Comparison of ENCODE assay signal across 8 mouse cellular contexts in genomic region chr3:98280933-98281678, GRCm38 (mm10). TPM values are rescaled to one million over a fixed set of nuclear protein-coding genes. Genes with fewer than 3 reads are reported as not detected.
A peak's percentile ranks its signal among the peaks of the same experiment; 100 is the strongest.
DNase-seq lines count a peak whose midpoint lies in the region; ATAC-seq lines count a peak whose summit lies in the region.

No protein-coding gene starts in this region.

- peak; percentile 59 for DNase-seq in urinary bladder, adult 2 months (ENCODE audit: low spot score)
- no peak for DNase-seq in urinary bladder, postnatal 10 days (ENCODE audit: low spot score)
- DNase-seq in heart, embryonic 10.5 days (ENCODE audit: low spot score) = peak; percentile 81
- peak; percentile 71 for DNase-seq in kidney, adult 9 months
- peak; percentile 36 to 72 for DNase-seq in spleen, postnatal 10 days (ENCODE audit: low spot score in 2 of 2)

- 31% methylated on average over 12 of the region's 12 CpGs for WGBS in embryonic facial prominence, embryonic 15.5 days
- 39% methylated on average over 12 of the region's 12 CpGs for WGBS in heart, embryonic 10.5 days
- 39% methylated on average over 12 of the region's 12 CpGs for WGBS in limb, embryonic 13.5 days
- WGBS in midbrain, embryonic 15.5 days = 45% methylated on average over 12 of the region's 12 CpGs

- H3K4me1 ChIP-seq in embryonic facial prominence, embryonic 15.5 days = peaks cover 12% of the 10 kb centered on the region
- H3K4me1 ChIP-seq in heart, embryonic 10.5 days = peaks cover 16% of the 10 kb centered on the region
- H3K4me1 ChIP-seq in limb, embryonic 13.5 days = peaks cover 18% of the 10 kb centered on the region
- H3K4me1 ChIP-seq in midbrain, embryonic 15.5 days = no peaks in the 10 kb centered on the region

- no peak overlapping the region; the same call in 1 of the 2 replicates for H3K27ac ChIP-seq in embryonic facial prominence, embryonic 15.5 days (replicated peaks)
- no peak overlapping the region for H3K27ac ChIP-seq in heart, embryonic 10.5 days
- no peak overlapping the region for H3K27ac ChIP-seq in limb, embryonic 13.5 days
- no peak overlapping the region for H3K27ac ChIP-seq in midbrain, embryonic 15.5 days

- no peak; the same call in 1 of the 2 replicates for ATAC-seq in embryonic facial prominence, embryonic 15.5 days (ENCODE audit: insufficient number of reproducible peaks, low FRiP score, low TSS enrichment, low read depth)
- peak; percentile 71 for ATAC-seq in limb, embryonic 13.5 days (ENCODE audit: low FRiP score, low read depth)
- peak; percentile 92 for ATAC-seq in midbrain, embryonic 15.5 days (replicated peaks)

- no peak overlapping the region for H3K9ac ChIP-seq in embryonic facial prominence, embryonic 15.5 days
- H3K9ac ChIP-seq in limb, embryonic 13.5 days = no peak overlapping the region
- no peak overlapping the region for H3K9ac ChIP-seq in midbrain, embryonic 15.5 days

- peak overlapping the region; percentile 13 for H3K4me2 ChIP-seq in embryonic facial prominence, embryonic 15.5 days (replicated peaks)
- peak overlapping the region; percentile 32; the same call in 1 of the 2 replicates for H3K4me2 ChIP-seq in limb, embryonic 13.5 days (replicated peaks)
- H3K4me2 ChIP-seq in midbrain, embryonic 15.5 days = 0 out of 2 replicates have a peak overlapping the region, but pooled peaks have one; percentile 12

- H3K4me3 ChIP-seq in embryonic facial prominence, embryonic 15.5 days (replicated peaks) = no peak overlapping the region
- peak overlapping the region; percentile 22; the same call in 1 of the 2 replicates for H3K4me3 ChIP-seq in heart, embryonic 10.5 days
- no peak overlapping the region for H3K4me3 ChIP-seq in limb, embryonic 13.5 days
- H3K4me3 ChIP-seq in midbrain, embryonic 15.5 days = no peak overlapping the region

- no peaks in the 10 kb centered on the region for H3K9me3 ChIP-seq in embryonic facial prominence, embryonic 15.5 days (replicated peaks)
- H3K9me3 ChIP-seq in heart, embryonic 10.5 days = no peaks in the 10 kb centered on the region
- H3K9me3 ChIP-seq in limb, embryonic 13.5 days = no peaks in the 10 kb centered on the region
- no peaks in the 10 kb centered on the region for H3K9me3 ChIP-seq in midbrain, embryonic 15.5 days

- H3K27me3 ChIP-seq in embryonic facial prominence, embryonic 15.5 days = no peaks in the 10 kb centered on the region
- H3K27me3 ChIP-seq in heart, embryonic 10.5 days (ENCODE audit: insufficient read depth, poor library complexity, severe bottlenecking) = peaks cover 4% of the 10 kb centered on the region; the same call in 1 of the 2 replicates
- H3K27me3 ChIP-seq in limb, embryonic 13.5 days = no peaks in the 10 kb centered on the region
- no peaks in the 10 kb centered on the region for H3K27me3 ChIP-seq in midbrain, embryonic 15.5 days (replicated peaks)

- H3K36me3 ChIP-seq in embryonic facial prominence, embryonic 15.5 days = no peaks in the 10 kb centered on the region
- no peaks in the 10 kb centered on the region for H3K36me3 ChIP-seq in heart, embryonic 10.5 days
- H3K36me3 ChIP-seq in limb, embryonic 13.5 days = no peaks in the 10 kb centered on the region
- no peaks in the 10 kb centered on the region for H3K36me3 ChIP-seq in midbrain, embryonic 15.5 days (replicated peaks)

RNA-seq across cellular contexts. Expression of gene Hmgcs2, which starts 0.9 kb away (rescaled TPM):
- polyA plus RNA-seq in urinary bladder, adult 2 months (2012; rRNA removed) = 55.3 and 70.4 TPM in 2 replicates
- polyA plus RNA-seq in embryonic facial prominence, embryonic 15.5 days (2015; fragmentation: Nextera tagmentation; extraction: Ambion mirVana) = 4.9 and 6.4 TPM in 2 replicates
- polyA plus RNA-seq in heart, embryonic 10.5 days (2016; fragmentation: Nextera tagmentation; extraction: Ambion mirVana) = 4.4 and 5.6 TPM in 2 replicates
- 1.3 and 1.9 TPM in 2 replicates for polyA plus RNA-seq in limb, embryonic 13.5 days (2015; fragmentation: Nextera tagmentation; extraction: Ambion mirVana)
- 22.9 and 26.8 TPM in 2 replicates for polyA plus RNA-seq in midbrain, embryonic 15.5 days (2015; fragmentation: Nextera tagmentation; extraction: Ambion mirVana)

RNA-seq across cellular contexts. Expression of gene Phgdh, which starts 58.7 kb away (rescaled TPM):
- 14.2 and 15.8 TPM in 2 replicates for polyA plus RNA-seq in urinary bladder, adult 2 months (2012; rRNA removed)
- 191 and 194 TPM in 2 replicates for polyA plus RNA-seq in embryonic facial prominence, embryonic 15.5 days (2015; fragmentation: Nextera tagmentation; extraction: Ambion mirVana)
- 157 and 310 TPM in 2 replicates for polyA plus RNA-seq in heart, embryonic 10.5 days (2016; fragmentation: Nextera tagmentation; extraction: Ambion mirVana)
- polyA plus RNA-seq in limb, embryonic 13.5 days (2015; fragmentation: Nextera tagmentation; extraction: Ambion mirVana) = 248 and 258 TPM in 2 replicates
- 113 and 142 TPM in 2 replicates for polyA plus RNA-seq in midbrain, embryonic 15.5 days (2015; fragmentation: Nextera tagmentation; extraction: Ambion mirVana)

RNA-seq across cellular contexts. Expression of gene Reg4, which starts 59.1 kb away (rescaled TPM):
- polyA plus RNA-seq in urinary bladder, adult 2 months (2012; rRNA removed) = not detected in 2 replicates
- not detected in 2 replicates for polyA plus RNA-seq in embryonic facial prominence, embryonic 15.5 days (2015; fragmentation: Nextera tagmentation; extraction: Ambion mirVana)
- polyA plus RNA-seq in heart, embryonic 10.5 days (2016; fragmentation: Nextera tagmentation; extraction: Ambion mirVana) = not detected in 2 replicates
- polyA plus RNA-seq in limb, embryonic 13.5 days (2015; fragmentation: Nextera tagmentation; extraction: Ambion mirVana) = not detected in 2 replicates
- polyA plus RNA-seq in midbrain, embryonic 15.5 days (2015; fragmentation: Nextera tagmentation; extraction: Ambion mirVana) = not detected in 2 replicates
